Mouse (Mus musculus): Measurements from ENCODE around the gene Jade1.

Gene Jade1

GRCm38 (mm10) chr3:41601226-41602020, 45.9 kb downstream of the Jade1 start:
- peak; percentile 5 for DNase-seq

- peak; percentile 16 for DNase-seq
Measured at GRCm38 (mm10) chr3:41602933-41603332, 47.4 kb downstream of the Jade1 start.

- peak; percentile 5 for DNase-seq
Measured at GRCm38 (mm10) chr3:41603470-41604019, 48.0 kb downstream of the Jade1 start.

- DNase-seq = no peak
Measured at GRCm38 (mm10) chr3:41604629-41605321, 49.2 kb downstream of the Jade1 start.

GRCm38 (mm10) chr3:41605601-41606329, 50.2 kb downstream of the Jade1 start:
- peak; percentile 14 for DNase-seq

GRCm38 (mm10) chr3:41606330-41606664, 50.8 kb downstream of the Jade1 start:
- no peak for DNase-seq

- no peak for DNase-seq
Measured at GRCm38 (mm10) chr3:41607050-41607449, 51.5 kb downstream of the Jade1 start.

- DNase-seq = peak; percentile 11
Measured at GRCm38 (mm10) chr3:41607467-41607866, 51.9 kb downstream of the Jade1 start.

GRCm38 (mm10) chr3:41609071-41609470, 53.5 kb downstream of the Jade1 start:
- DNase-seq = no peak

GRCm38 (mm10) chr3:41612211-41612610, 56.7 kb downstream of the Jade1 start:
- peak; percentile 26 for DNase-seq

GRCm38 (mm10) chr3:41613706-41614105, 58.2 kb downstream of the Jade1 start:
- no peak for DNase-seq

- DNase-seq = no peak
Measured at GRCm38 (mm10) chr3:41614230-41614985, 58.9 kb downstream of the Jade1 start.

- DNase-seq = no peak
Measured at GRCm38 (mm10) chr3:41618036-41618435, 62.5 kb downstream of the Jade1 start.

- DNase-seq = peak; percentile 33
Measured at GRCm38 (mm10) chr3:41618488-41618887, 63.0 kb downstream of the Jade1 start.

GRCm38 (mm10) chr3:41620971-41621370, 65.4 kb downstream of the Jade1 start:
- DNase-seq = no peak

GRCm38 (mm10) chr3:41655642-41656041, 100.1 kb downstream of the Jade1 start:
- DNase-seq = no peak
